Mouse (Mus musculus) layer of hippocampus, postnatal 10 days (tissue): ENCODE results near the gene Casq2. TPM values are rescaled to one million over a fixed set of nuclear protein-coding genes. Genes with fewer than 3 reads are reported as not detected.

Experiments
- DNase-seq, 2 experiments: peaks; one replicate each; pipeline ENCODE4 v3.0.0; 2021; ENCODE audit warnings: low spot score in 2 of 2
- total RNA-seq, 2 experiments: library from RNA; stranded (reverse); gene quantifications; 2 replicates each; pipeline ENCODE4 v1.2.3; 2021

The Casq2 gene
- total RNA-seq, 2 experiments from 2014 or later: 1.4 to 1.7 TPM

GRCm38 (mm10) chr3:102081862-102082261 lies 4.4 kb upstream of the Casq2 start:
- peak; percentile 86 to 89 for DNase-seq

GRCm38 (mm10) chr3:102083589-102084230 lies 2.5 kb upstream of the Casq2 start:
- no peak for DNase-seq

DNA sequence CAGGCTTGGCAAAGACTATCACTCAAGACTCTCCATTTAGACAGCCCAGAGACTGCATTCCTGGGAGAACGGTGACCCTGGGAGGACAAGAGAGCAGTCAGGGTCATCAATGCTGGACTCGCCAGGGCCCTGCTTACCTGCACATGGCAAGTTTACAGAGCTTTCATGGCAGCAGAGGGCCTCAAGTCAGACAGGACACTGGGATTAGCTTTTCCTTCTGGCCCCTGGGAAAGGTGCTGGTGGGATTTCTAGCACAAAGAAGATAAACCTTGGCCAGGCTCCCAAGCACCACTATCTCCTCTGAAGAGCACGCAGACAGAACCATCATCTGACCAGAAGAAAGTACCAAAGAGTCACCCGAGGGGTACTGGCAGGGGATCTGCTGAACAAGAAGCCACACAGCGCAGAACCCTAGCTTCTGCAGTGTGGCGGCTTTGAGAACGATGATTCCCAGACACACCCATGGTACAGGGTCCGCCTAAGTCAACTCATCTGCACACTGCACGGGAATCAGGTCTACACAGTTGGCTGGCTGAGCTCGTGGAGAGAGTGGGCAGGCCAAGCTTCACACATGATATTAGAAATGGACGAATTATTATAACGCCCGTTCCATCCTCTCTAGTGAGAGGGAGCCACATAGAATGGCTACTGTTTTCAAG lies 1.3 kb upstream of the Casq2 start:
- DNase-seq: no peak

GRCm38 (mm10) chr3:102085719-102086118 lies 496 bp upstream of the Casq2 start:
- no peak for DNase-seq

- DNase-seq: no peak
Measured at GRCm38 (mm10) chr3:102094841-102095240, 8.6 kb downstream of the Casq2 start.

DNA sequence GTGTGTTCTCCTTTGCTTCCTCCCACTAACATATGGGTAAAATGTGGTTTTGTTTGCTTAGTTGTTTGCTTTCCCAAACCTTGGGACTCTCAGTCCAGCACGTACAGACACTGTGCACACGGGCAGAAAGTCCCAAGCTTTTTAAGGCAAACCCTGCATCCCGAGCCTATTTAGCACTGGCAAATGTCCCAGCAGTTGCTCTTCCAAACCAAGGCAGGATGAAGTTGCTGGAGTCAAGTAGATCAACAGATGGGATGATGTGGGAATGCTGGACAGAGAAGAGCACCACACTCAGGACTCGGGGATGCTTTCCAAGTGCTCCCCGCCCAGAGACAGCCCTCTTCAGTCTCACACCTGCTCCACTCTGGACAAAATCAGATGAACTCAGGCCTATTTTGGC lies 9.2 kb downstream of the Casq2 start:
- no peak for DNase-seq

DNA sequence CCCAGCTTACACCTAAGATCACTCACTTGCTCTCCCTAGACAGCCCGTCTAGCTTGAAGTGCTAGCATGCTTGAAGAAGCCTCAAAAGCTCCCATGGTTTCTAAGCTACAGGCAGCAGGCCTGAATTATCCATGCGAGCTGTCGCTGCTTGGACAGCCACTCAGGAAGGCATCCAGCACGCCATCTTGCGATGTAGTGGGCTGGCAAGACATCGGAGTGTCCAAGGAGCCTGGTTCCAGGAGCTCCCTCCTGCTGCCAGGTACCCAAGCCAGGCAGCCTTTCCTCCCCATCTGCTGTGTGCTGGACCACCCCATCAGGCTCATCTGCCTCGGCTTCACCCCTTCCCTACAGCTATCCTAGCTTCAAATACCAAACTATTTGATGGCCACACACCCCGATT lies 10.2 kb downstream of the Casq2 start:
- peak in 1 of 2 experiments; percentile 32 for DNase-seq

DNA sequence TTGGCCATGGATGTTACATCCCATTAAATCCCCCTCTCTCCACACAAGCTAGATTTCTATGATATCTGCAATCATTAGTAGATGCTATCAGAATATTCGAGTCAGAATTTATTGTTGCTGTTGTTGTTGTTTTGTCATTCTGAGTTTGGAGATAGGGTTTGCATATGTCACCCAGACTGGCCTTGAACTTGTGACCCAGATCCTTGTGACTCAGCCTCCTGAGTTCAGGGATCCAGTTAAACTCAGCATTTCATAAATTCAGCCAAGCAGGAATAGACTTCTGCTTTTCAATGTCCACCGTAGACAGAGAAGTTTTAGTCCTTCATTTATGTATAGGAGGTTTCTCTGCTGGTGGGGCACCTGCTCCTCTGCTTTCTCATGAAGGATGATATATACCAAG lies 10.8 kb downstream of the Casq2 start:
- no peak for DNase-seq

DNA sequence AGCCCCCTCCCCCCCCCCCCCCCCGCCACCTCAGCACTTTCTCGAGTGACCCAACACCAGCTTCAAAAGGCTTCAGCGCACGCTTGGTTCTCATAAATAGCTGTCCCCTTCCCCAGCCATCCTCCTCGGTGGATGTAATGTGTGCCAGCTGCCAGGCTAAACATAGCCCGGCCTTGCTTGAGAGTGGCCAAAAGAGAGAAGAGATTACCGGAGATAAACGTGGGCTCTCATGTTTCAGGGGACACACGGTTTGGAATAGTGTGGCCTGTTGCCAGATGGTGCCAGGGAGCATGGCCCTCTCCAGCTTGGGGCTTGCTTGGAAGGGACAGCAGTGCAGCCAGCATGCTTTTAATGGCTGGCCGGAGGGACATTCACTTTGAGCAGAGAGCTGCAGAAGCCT lies 13.0 kb downstream of the Casq2 start:
- DNase-seq: no peak

DNA sequence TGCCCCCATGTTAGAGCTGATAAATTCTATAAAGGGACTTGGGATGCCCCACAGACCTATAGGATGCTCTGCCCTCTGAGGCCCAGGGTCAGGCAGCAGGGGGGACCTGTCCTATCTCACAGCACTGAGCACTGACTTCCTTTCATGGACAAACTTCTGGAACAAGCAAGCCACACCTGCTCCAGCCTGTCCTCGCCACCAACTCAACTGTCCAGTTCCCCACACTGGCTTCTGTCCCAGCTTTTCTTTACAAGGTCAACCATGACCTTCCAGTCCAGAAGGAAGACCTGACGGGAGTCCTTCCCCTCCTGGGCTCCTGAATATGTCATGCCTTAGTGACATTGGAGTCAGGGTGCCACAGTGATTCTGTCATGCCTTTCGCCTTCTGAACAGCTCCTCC lies 13.6 kb downstream of the Casq2 start:
- DNase-seq: no peak

- DNase-seq: no peak
Measured at GRCm38 (mm10) chr3:102101445-102101844, 15.2 kb downstream of the Casq2 start.

DNA sequence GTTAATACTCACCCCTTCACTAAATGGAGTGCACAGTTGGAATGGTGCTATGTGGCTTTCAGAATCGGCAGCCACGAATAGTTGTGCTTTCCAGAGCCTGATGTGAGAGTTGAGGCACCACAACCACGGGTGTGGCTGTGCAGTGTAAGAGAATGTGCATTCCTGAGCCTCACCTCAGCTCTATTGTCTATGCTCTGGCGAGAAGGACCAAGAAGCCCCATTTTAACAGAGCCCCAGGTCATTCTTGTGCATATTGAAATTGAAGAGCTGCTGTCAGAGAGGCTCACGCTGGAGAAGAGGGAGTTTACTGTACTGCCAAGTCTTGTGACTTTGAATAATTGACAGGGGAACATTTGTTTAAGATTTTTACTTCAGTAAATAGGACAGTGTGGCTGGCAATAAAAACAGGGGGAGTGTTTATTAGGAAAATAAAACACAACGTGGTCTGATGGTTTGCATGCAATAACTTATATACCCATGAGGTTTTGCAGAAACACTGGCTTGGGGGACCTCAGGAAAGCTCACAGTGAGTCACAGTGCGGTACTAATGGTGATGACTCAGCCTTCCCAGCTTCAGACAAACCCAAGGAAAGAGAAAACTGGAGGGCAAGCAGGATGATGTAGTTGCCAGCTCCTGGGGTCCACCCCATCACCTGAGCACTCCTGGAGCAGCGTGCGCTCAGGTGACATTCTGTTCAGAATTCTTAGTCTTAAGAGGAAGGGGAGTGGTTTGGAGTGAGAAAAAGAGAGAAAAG lies 17.8 kb downstream of the Casq2 start:
- no peak for DNase-seq

- DNase-seq: no peak
Measured at GRCm38 (mm10) chr3:102108201-102108600, 22.0 kb downstream of the Casq2 start.

DNA sequence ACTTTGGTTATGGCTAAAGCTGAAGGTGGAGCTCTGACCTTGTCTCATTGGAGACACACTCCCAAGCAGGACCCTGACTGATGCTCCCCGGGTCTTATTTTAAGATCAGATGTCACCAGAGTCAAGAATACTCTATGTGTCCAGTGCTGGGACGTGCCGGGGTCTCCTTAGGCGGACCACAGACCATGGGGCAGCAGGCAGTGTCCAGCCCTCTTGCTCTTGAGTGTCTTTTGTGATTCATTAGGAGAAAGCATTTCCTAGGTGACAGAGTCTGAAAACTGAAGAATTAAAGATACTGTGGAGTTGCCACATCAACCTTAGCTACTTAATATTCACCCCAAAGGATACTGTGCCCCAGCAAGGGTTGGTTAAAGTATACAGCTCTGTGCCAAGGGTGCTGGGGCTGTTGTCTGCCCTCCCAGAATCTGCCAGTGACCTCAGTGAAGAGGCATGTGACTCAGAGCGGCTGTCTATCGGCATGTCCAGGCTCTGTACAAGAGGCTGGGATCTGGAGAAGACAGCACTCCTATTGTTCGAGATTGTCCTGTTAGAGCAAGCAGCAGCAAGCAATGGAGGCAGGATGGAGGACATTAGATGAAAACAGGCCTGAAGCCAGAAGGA lies 25.9 kb downstream of the Casq2 start:
- no peak for DNase-seq

- no peak for DNase-seq
Measured at GRCm38 (mm10) chr3:102120947-102121346, 34.7 kb downstream of the Casq2 start.

- DNase-seq: peak in 1 of 2 experiments; percentile 38
Measured at GRCm38 (mm10) chr3:102122046-102122445, 35.8 kb downstream of the Casq2 start.

DNA sequence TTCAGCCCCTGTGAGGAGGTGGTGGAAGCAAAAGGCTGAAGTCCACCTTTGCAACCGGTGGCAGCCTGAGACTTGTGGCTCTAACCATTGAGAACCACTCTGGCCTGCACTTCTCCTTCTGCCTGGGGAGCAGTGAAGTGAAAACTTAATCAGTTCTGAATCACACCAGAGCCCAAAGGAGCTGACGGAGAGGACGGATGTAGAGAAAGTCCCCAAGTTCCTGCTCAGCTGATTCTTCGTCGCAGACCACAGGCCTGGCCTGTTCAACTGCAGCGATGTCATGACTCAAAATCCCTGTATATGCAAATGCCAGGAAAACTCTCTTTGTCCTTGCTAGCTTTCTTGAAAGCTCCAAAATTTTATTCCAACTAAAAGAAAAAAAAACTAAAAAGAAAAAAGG lies 37.4 kb downstream of the Casq2 start:
- DNase-seq: no peak

- DNase-seq: no peak
Measured at GRCm38 (mm10) chr3:102125546-102125945, 39.3 kb downstream of the Casq2 start.

- DNase-seq: no peak
Measured at GRCm38 (mm10) chr3:102127114-102127513, 40.9 kb downstream of the Casq2 start.

- DNase-seq: no peak
Measured at GRCm38 (mm10) chr3:102128242-102128641, 42.0 kb downstream of the Casq2 start.

- no peak for DNase-seq
Measured at GRCm38 (mm10) chr3:102130478-102130877, 44.3 kb downstream of the Casq2 start.
